Mouse (Mus musculus): ENCODE results near the gene BC049762.

BC049762 gene

GRCm38 (mm10) chr11:51219396-51219980 is 43.4 kb downstream of the BC049762 start:
- DNase-seq (ENCODE audit: low read depth, low spot score): peak; percentile 84

GRCm38 (mm10) chr11:51214021-51214420 is 48.8 kb downstream of the BC049762 start:
- peak; percentile 85 for DNase-seq (ENCODE audit: low read depth, low spot score)

- no peak for DNase-seq (ENCODE audit: low read depth, low spot score)
Observed at GRCm38 (mm10) chr11:51211426-51211825, 51.4 kb downstream of the BC049762 start.

DNA sequence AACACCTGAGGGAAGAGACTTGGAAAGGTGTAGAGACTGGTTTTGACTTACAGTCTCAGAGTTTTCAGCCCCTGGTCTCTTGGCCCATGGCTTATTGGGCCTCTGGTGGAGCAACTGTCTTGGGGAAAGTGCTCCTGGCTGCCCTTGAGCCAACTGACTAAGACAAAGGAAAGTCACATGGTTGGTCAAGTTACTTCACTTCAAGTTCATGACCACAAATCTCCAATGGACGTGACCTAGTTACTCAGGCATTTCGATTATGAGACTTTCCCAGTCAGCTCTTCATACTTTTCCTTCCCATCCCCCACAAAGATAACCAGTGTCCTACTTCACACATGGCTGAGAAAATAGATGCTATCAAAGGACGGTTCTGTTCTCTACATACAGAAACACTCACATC is 55.1 kb downstream of the BC049762 start:
- no peak for DNase-seq (ENCODE audit: low read depth, low spot score)
